Comparison of ENCODE assay signal across 18 mouse cellular contexts in genomic region chr6:29716624-29717365, GRCm38 (mm10). TPM values are rescaled to one million over a fixed set of nuclear protein-coding genes. Genes with fewer than 3 reads are reported as not detected.
DNase-seq lines count a peak whose midpoint lies in the region; ATAC-seq and TF ChIP-seq lines count a peak whose summit lies in the region.
"Had no signal": no experiment of that assay in that cellular context is flagged by ENCODE, and none has a peak within 500 bp of the region (broad histone marks: within the 10 kb centered on the region; RNA-seq: fewer than 3 reads in every experiment).

No protein-coding gene starts in this region.

- no peak for DNase-seq in hindbrain, postnatal 0 days (ENCODE audit: low spot score)
- DNase-seq in hindbrain, embryonic 10.5 days (ENCODE audit: low spot score), result no peak
- DNase-seq in right cerebral cortex, adult 2 months (ENCODE audit: low spot score in 2 of 2), result peak; percentile 39 to 52
- DNase-seq in right cerebral cortex, postnatal 4 days, result no peak
- DNase-seq in layer of hippocampus, adult 2 months (ENCODE audit: low spot score in 2 of 2), result peak in 1 of 2 experiments; percentile 51
- DNase-seq in thymus, postnatal 36 days, result peak; percentile 23 to 41
- DNase-seq in c-Kit-positive CD71-positive TER-119-positive erythroid progenitor cells, embryonic 14.5 days (ENCODE audit: low spot score), result no peak
- DNase-seq in heart, adult 9 months (ENCODE audit: low spot score in 2 of 2), result no peak
- DNase-seq: adrenal gland, adult 2 months; cerebellum, adult 9-11 months; forebrain, postnatal 0 days; gastrocnemius, postnatal 14 days; kidney, adult 8-10 months; lung, postnatal 10 days had no signal

- no peaks in the 10 kb centered on the region; the same call in 1 of the 2 replicates for H3K36me3 ChIP-seq in hindbrain, postnatal 0 days (ENCODE audit: insufficient read depth, low read length)
- no peaks in the 10 kb centered on the region for H3K36me3 ChIP-seq in hindbrain, embryonic 10.5 days
- H3K36me3 ChIP-seq: neural tube, embryonic 12.5 days had no signal

- peaks cover 24% of the 10 kb centered on the region for H3K4me1 ChIP-seq in hindbrain, postnatal 0 days (ENCODE audit: insufficient read depth, low read length)
- peaks cover 28% of the 10 kb centered on the region for H3K4me1 ChIP-seq in hindbrain, embryonic 10.5 days (replicated peaks)

- H3K27me3 ChIP-seq in hindbrain, postnatal 0 days (ENCODE audit: insufficient read depth, low read length), result no peaks in the 10 kb centered on the region
- peaks cover 32% of the 10 kb centered on the region for H3K27me3 ChIP-seq in hindbrain, embryonic 10.5 days (ENCODE audit: insufficient read depth, poor library complexity, severe bottlenecking)
- H3K27me3 ChIP-seq: liver, embryonic 15.5 days had no signal

- peak overlapping the region; percentile 75; the same call in 1 of the 2 replicates for H3K27ac ChIP-seq in hindbrain, postnatal 0 days
- H3K27ac ChIP-seq in hindbrain, embryonic 10.5 days, result no peak overlapping the region
- H3K27ac ChIP-seq in layer of hippocampus, adult 2 months, result peak overlapping the region; percentile 90
- H3K27ac ChIP-seq: liver, embryonic 15.5 days; neural tube, embryonic 12.5 days had no signal

- no peaks in the 10 kb centered on the region for H3K9me3 ChIP-seq in hindbrain, postnatal 0 days (ENCODE audit: low read length)
- H3K9me3 ChIP-seq in hindbrain, embryonic 10.5 days, result no peaks in the 10 kb centered on the region
- H3K9me3 ChIP-seq: G1E; liver, embryonic 15.5 days; megakaryocyte, embryonic 14.5 days; neural tube, embryonic 12.5 days had no signal

- H3K9ac ChIP-seq in hindbrain, postnatal 0 days (replicated peaks; ENCODE audit: low read length), result no peak overlapping the region
- H3K9ac ChIP-seq: forebrain, postnatal 0 days; liver, embryonic 15.5 days; neural tube, embryonic 12.5 days had no signal

- ATAC-seq in hindbrain, postnatal 0 days, result no peak
- ATAC-seq: forebrain, postnatal 0 days had no signal

- H3K4me3 ChIP-seq in hindbrain, postnatal 0 days (ENCODE audit: low read length), result no peak overlapping the region
- no peak overlapping the region for H3K4me3 ChIP-seq in hindbrain, embryonic 10.5 days
- no peak overlapping the region for H3K4me3 ChIP-seq in layer of hippocampus, adult 2 months
- H3K4me3 ChIP-seq: liver, embryonic 15.5 days; megakaryocyte, embryonic 14.5 days; neural tube, embryonic 12.5 days had no signal

- no peak overlapping the region for H3K4me2 ChIP-seq in hindbrain, postnatal 0 days (ENCODE audit: low read depth, low read length)
- H3K4me2 ChIP-seq: liver, embryonic 15.5 days had no signal

- TF ChIP-seq CTCF in hindbrain, postnatal 0 days (IDR thresholded peaks at IDR 0.05; ENCODE audit: low read depth), result no peak
- no peak for TF ChIP-seq CTCF in layer of hippocampus, adult 2 months (conservative IDR thresholded peaks at IDR 0.05)

- 77% methylated on average over 10 of the region's 10 CpGs for WGBS in hindbrain, postnatal 0 days
- 69% methylated on average over 10 of the region's 10 CpGs for WGBS in hindbrain, embryonic 10.5 days

RNA-seq across cellular contexts. Expression of gene Smo, which starts 18.5 kb away (rescaled TPM):
- 74.3 and 78.0 TPM in 2 replicates for total RNA-seq in hindbrain, postnatal 0 days (2014; rRNA removed)
- polyA plus RNA-seq in hindbrain, postnatal 0 days (2015; fragmentation: Nextera tagmentation; extraction: Ambion mirVana), result 11.8 and 12.8 TPM in 2 replicates
- 50.3 and 50.4 TPM in 2 replicates for polyA plus RNA-seq in hindbrain, embryonic 10.5 days (2016; fragmentation: Nextera tagmentation; extraction: Ambion mirVana)
- 10 to 100 TPM; 16.5 to 18.5 TPM for total RNA-seq in layer of hippocampus, adult 2 months (2021)

RNA-seq across cellular contexts. Expression of gene Tspan33, which starts 22.8 kb away (rescaled TPM):
- total RNA-seq in hindbrain, postnatal 0 days (2014; rRNA removed), result 23.9 and 26.0 TPM in 2 replicates
- 15.4 and 15.5 TPM in 2 replicates for polyA plus RNA-seq in hindbrain, postnatal 0 days (2015; fragmentation: Nextera tagmentation; extraction: Ambion mirVana)
- polyA plus RNA-seq in hindbrain, embryonic 10.5 days (2016; fragmentation: Nextera tagmentation; extraction: Ambion mirVana), result 9.7 and 9.9 TPM in 2 replicates
- total RNA-seq in layer of hippocampus, adult 2 months (2021), result 10 to 100 TPM; 31.7 to 34.8 TPM

RNA-seq across cellular contexts. Expression of gene Ahcyl2, which starts 51.0 kb away (rescaled TPM):
- 56.8 and 57.5 TPM in 2 replicates for total RNA-seq in hindbrain, postnatal 0 days (2014; rRNA removed)
- 19.6 and 23.1 TPM in 2 replicates for polyA plus RNA-seq in hindbrain, postnatal 0 days (2015; fragmentation: Nextera tagmentation; extraction: Ambion mirVana)
- 11.5 and 13.0 TPM in 2 replicates for polyA plus RNA-seq in hindbrain, embryonic 10.5 days (2016; fragmentation: Nextera tagmentation; extraction: Ambion mirVana)
- total RNA-seq in layer of hippocampus, adult 2 months (2021), result 100 to 1,000 TPM; 237 to 264 TPM

Comparison
In these comparisons a context has a peak if more than half of its experiments do, and no peak if none do; other contexts are left out.
1. DNase-seq: peak in right cerebral cortex, adult 2 months (2 of 2) and thymus, postnatal 36 days (2 of 2); none in hindbrain, postnatal 0 days (single experiment), hindbrain, embryonic 10.5 days (single experiment), right cerebral cortex, postnatal 4 days (single experiment), c-Kit-positive CD71-positive TER-119-positive erythroid progenitor cells, embryonic 14.5 days (single experiment) and heart, adult 9 months (0 of 2).